Mouse (Mus musculus): ENCODE data around the gene Zfp414.

GRCm38 (mm10) chr17:33631236-33631635, 2.3 kb downstream of the Zfp414 start:
- TF ChIP-seq CTCF (IDR thresholded peaks at IDR 0.05; ENCODE audit: low read depth, low read length) (no peak), POLR2A (IDR thresholded peaks at IDR 0.05; ENCODE audit: extremely low read depth, insufficient read depth, low read length) (no peak)

All from liver, adult 2 months (tissue).